Mouse (Mus musculus) cortical plate, adult 2 months (tissue): ENCODE measurements around the gene Abcf3. TPM values are rescaled to one million over a fixed set of nuclear protein-coding genes. Genes with fewer than 3 reads are reported as not detected.

Experiments used
- H3K27ac ChIP-seq: fragments of 200-500 bp; 2 replicates; pipeline ENCODE4 v1.5.1; 2012; ENCODE audit warnings: low read length, control low read depth, inconsistent platforms; ENCODE audit not compliant: insufficient read depth
- H3K4me1 ChIP-seq: fragments of 200-500 bp; 2 replicates; pipeline ENCODE4 v1.6.1; 2011; ENCODE audit warnings: low read length; ENCODE audit not compliant: control insufficient read depth, insufficient read depth
- H3K4me3 ChIP-seq: fragments of 200-500 bp; 2 replicates; pipeline ENCODE4 v1.5.1; 2011; ENCODE audit warnings: mild to moderate bottlenecking, low read length, control low read depth; ENCODE audit not compliant: insufficient read depth
- CTCF ChIP-seq: fragments of 200-500 bp; IDR thresholded peaks from 2 replicates; pipeline ENCODE4 v1.5.1; 2011; ENCODE audit warnings: mild to moderate bottlenecking, control low read depth, low read length; ENCODE audit not compliant: insufficient read depth; ENCODE audit errors: extremely low read depth
- POLR2A ChIP-seq: fragments of 200-500 bp; IDR thresholded peaks from 2 replicates; pipeline ENCODE4 v1.6.1; 2011; ENCODE audit warnings: mild to moderate bottlenecking, low read length, control low read depth; ENCODE audit not compliant: insufficient read depth; ENCODE audit errors: extremely low read depth
- polyA plus RNA-seq: library from polyadenylated mRNA; depleted of rRNA; stranded (reverse); fragments of >200 nt; gene quantifications from 2 replicates; pipeline ENCODE4 v1.2.3, GENCODE M21; 2012; rRNA removed

The Abcf3 gene
- polyA plus RNA-seq: 78.5 and 83.5 TPM in 2 replicates

- Histone ChIP-seq H3K4me3 (peak within 1 kb of the TSS; percentile 82), H3K27ac (peak within 1 kb of the TSS; percentile 24), H3K4me1 (peaks cover 2% of the 10 kb centered on the region; the same call in 1 of the 2 replicates)
- TF ChIP-seq CTCF (no peak), POLR2A (peak; percentile 92)
Measured at GRCm38 (mm10) chr16:20548096-20548948, at the start of gene Abcf3. Gene Abcf3 (plus strand): TSS chr16:20548577.

DNA sequence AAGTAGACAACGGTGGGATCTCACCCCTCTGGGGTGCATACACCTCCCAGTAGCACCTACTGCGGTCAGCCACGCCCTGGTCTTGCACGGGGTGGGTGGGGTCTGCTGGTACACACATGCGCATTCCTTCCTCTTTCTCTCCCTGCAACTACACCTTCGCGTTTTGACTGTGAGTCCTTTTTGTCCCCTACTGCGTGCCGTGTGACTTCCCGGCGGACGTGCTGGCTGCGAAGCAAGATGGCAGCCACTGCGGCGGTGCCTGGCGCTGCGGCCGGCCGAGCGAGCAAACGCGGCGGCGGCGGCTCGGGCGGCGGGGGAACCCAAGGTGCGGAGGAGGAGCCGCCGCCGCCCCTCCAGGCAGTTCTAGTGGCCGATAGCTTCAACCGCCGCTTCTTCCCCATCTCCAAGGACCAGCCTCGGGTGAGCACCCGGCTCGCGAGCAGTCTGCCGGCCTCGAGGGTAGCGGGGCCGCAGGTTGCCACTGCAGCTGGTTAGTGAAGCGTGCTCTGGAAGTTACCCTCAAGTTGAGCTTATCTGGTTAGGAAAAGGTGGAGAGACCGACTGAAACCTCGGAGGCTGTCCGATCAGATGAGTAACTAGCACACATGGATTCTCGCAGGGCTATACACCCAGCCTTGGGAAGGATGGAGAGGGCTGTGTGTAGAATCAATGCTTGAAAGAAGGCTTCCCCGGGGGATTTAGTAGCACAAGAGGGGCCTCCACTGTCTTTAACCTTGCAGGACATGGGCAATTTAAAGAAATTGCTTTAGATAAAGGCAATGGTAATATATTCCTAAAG is 49.5 kb upstream of the Abcf3 start, which contains the start of gene Eif2b5:
Eif2b5 (plus strand) TSS at position 141 of the 799 bp plus-strand sequence.
- H3K4me1 ChIP-seq: no peaks in the 10 kb centered on the region; the same call in 1 of the 2 replicates
- 0 out of 2 replicates have a peak within 1 kb of the TSS, but pooled peaks have one; percentile 8 for H3K27ac ChIP-seq
- H3K4me3 ChIP-seq: peak within 1 kb of the TSS; percentile 53
- no peak for TF ChIP-seq CTCF
- peak; percentile 77 for TF ChIP-seq POLR2A

DNA sequence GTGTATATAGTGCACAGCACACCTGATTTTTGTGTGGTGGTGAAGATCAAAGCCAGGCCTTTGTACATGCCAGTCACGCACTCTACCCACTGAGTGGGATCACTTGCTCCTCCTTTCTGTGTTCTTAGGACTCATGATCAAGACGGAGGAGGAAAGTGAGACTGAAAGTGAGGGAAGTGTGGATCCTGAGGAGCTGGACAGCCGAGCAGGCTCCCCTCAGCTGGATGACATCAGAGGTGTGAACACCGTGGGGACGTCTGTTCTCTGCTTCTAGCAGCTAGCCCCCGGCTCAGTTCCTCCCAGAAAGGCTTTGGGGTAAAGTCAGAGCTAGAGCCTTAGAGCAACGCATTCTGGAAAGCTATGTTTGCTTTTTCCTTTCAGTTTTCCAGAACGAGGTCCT is 42.4 kb upstream of the Abcf3 start:
- Histone ChIP-seq H3K4me1 (no peaks in the 10 kb centered on the region), H3K4me3 (no peak overlapping the region), H3K27ac (no peak overlapping the region)
- TF ChIP-seq CTCF (no peak), POLR2A (no peak)

DNA sequence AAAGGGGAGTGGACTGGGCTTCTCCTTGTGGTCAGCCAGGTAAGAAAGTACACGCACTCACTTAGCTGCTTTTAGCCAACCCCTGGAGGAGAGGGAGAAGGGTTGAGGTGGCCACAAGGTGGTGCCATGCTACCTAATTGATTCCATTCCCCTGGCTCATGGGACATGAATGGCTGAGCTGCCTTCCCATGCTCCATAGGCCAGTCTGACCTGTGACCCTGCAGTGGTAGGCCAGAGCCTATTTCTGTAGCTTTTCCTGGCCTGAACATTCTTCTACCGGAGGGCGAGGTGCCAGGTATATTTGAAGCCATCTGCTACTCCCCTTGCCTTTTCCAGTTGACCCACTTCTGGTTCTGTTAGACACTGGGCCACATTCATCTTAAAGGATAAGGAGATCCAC is 39.0 kb upstream of the Abcf3 start:
- TF ChIP-seq POLR2A: no peak
- TF ChIP-seq CTCF: peak; percentile 44
- H3K4me1 ChIP-seq: no peaks in the 10 kb centered on the region
- no peak overlapping the region for H3K4me3 ChIP-seq
- no peak overlapping the region for H3K27ac ChIP-seq

GRCm38 (mm10) chr16:20511277-20511847 is 37.0 kb upstream of the Abcf3 start:
- no peak for TF ChIP-seq CTCF
- TF ChIP-seq POLR2A: no peak
- Histone ChIP-seq H3K4me3 (no peak overlapping the region), H3K27ac (no peak overlapping the region), H3K4me1 (no peaks in the 10 kb centered on the region)

- Histone ChIP-seq H3K4me1 (no peaks in the 10 kb centered on the region), H3K27ac (no peak overlapping the region), H3K4me3 (peak overlapping the region; percentile 97; the same call in 1 of the 2 replicates)
- TF ChIP-seq CTCF: no peak
- no peak for TF ChIP-seq POLR2A
Measured at GRCm38 (mm10) chr16:20516032-20516431, 32.3 kb upstream of the Abcf3 start.

DNA sequence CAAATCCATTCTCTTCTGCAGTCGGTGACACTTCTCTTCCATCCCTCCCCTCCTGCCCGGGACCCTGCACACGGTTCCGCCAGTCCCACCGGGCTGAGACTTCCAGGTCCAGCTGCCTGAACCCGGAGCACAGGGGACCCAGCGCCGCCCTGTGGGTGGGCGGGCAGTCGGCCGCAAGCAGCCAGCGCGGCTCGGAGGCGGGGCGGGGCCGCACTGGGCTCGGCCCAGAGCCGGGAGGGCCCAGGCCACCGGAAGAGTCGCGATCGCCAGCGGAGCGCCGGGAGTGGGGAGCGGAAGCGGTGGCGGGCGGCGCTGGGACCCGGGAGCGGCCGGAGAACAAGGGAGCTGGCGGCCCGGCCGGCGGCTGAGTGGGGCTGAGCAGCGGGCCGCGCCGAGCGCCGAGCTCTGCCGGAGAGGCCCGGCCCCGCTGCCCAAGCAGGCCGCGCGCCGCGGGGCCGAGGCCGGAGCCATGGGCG is 31.6 kb upstream of the Abcf3 start, which contains the start of gene Dvl3:
Dvl3 (plus strand) TSS at position 257 of the 476 bp plus-strand sequence.
- no peaks in the 10 kb centered on the region for H3K4me1 ChIP-seq
- peak within 1 kb of the TSS; percentile 76 for H3K27ac ChIP-seq
- peak within 1 kb of the TSS; percentile 97 for H3K4me3 ChIP-seq
- 0 out of 2 replicates have a peak, but pooled peaks have one; percentile 14 for TF ChIP-seq POLR2A
- TF ChIP-seq CTCF: no peak

DNA sequence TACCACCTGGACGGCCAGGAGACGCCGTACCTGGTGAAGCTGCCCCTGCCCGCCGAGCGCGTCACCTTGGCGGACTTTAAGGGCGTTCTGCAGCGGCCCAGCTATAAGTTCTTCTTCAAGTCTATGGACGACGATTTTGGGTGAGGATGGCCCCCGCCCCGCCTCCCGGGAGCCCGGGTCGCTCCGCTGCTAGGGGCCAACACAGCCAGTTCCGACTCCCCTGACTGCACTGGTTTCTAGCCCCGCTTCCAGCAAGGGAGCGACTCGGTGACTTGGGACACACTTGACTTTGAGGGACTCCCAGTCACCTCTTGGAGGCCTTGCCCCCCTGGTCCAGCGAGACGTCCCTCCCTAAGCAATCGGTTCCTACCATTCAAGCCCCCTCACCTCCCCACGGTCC is 31.2 kb upstream of the Abcf3 start:
- no peak for TF ChIP-seq POLR2A
- no peak for TF ChIP-seq CTCF
- peak overlapping the region; percentile 97 for H3K4me3 ChIP-seq
- no peaks in the 10 kb centered on the region for H3K4me1 ChIP-seq
- H3K27ac ChIP-seq: peak overlapping the region; percentile 76
